Mouse (Mus musculus) kidney, embryonic 14.5 days (tissue): Measurements from ENCODE around the gene Ddx25. TPM values are rescaled to one million over a fixed set of nuclear protein-coding genes. Genes with fewer than 3 reads are reported as not detected.

Experiments
- ATAC-seq: fragments of 200-750 bp; cut with Nextera tagmentation; 2 replicates; pipeline ENCODE4 v1.8.0; 2017; ENCODE audit warnings: moderate number of reproducible peaks, mild to moderate bottlenecking, moderate TSS enrichment, moderate library complexity; ENCODE audit not compliant: low FRiP score, low TSS enrichment
- H3K27ac ChIP-seq: fragments of 300-500 bp; sonication (generic); 2 replicates; pipeline ENCODE4 v1.5.1; 2014; ENCODE audit warnings: low read depth, mild to moderate bottlenecking, low read length, moderate library complexity, mixed read lengths
- H3K27me3 ChIP-seq: fragments of 300-500 bp; sonication (generic); 2 replicates; pipeline ENCODE4 v1.6.1; 2014; ENCODE audit warnings: mild to moderate bottlenecking, low read length; ENCODE audit not compliant: control insufficient read depth, insufficient read depth
- H3K36me3 ChIP-seq: fragments of 300-500 bp; sonication (generic); 2 replicates; pipeline ENCODE4 v1.6.1; 2014; ENCODE audit warnings: low read length, mixed read lengths; ENCODE audit not compliant: control insufficient read depth, insufficient read depth
- H3K4me1 ChIP-seq: fragments of 300-500 bp; sonication (generic); 2 replicates; pipeline ENCODE4 v1.6.1; 2014; ENCODE audit warnings: low read length, mixed read lengths; ENCODE audit not compliant: control insufficient read depth, insufficient read depth
- H3K4me2 ChIP-seq: fragments of 300-500 bp; sonication (generic); replicated peaks from 2 replicates; pipeline ENCODE4 v1.6.1; 2014; ENCODE audit warnings: low read depth, mild to moderate bottlenecking, low read length
- H3K4me3 ChIP-seq: fragments of 300-500 bp; sonication (generic); 2 replicates; pipeline ENCODE4 v1.5.1; 2014; ENCODE audit warnings: mild to moderate bottlenecking, low read length
- H3K9ac ChIP-seq: fragments of 300-500 bp; sonication (generic); 2 replicates; pipeline ENCODE4 v1.6.1; 2014; ENCODE audit warnings: low read depth, mild to moderate bottlenecking, low read length, moderate library complexity
- H3K9me3 ChIP-seq: fragments of 300-500 bp; sonication (generic); 2 replicates; pipeline ENCODE4 v1.6.1; 2016; ENCODE audit warnings: low read length; ENCODE audit not compliant: control insufficient read depth
- WGBS: fragments of 180-500 bp; shearing (Covaris S2); extraction: QIAGEN DNeasy Blood & Tissue Kit; methylation state at CpG from one replicate; pipeline ENCODE4 v1.1.7; 2014; 5-methylcytosine and 5-hydroxymethylcytosine counted together
- polyA plus RNA-seq: library from polyadenylated mRNA; unstranded; fragments of >200 nt; fragmentation: Nextera tagmentation; extraction: Ambion mirVana; gene quantifications from 2 replicates; pipeline ENCODE4 v1.2.1, GENCODE M21; 2014

Gene Ddx25
- polyA plus RNA-seq, 1 experiment from 2014 or later: 2.8 TPM

- Histone ChIP-seq H3K36me3 (no peaks in the 10 kb centered on the region), H3K4me2 (no peak overlapping the region), H3K9ac (no peak overlapping the region), H3K27ac (no peak overlapping the region), H3K4me1 (no peaks in the 10 kb centered on the region), H3K27me3 (no peaks in the 10 kb centered on the region), H3K4me3 (no peak overlapping the region), H3K9me3 (no peaks in the 10 kb centered on the region)
- 80% methylated on average over 5 of the region's 5 CpGs for WGBS
- ATAC-seq: no peak
Measured at GRCm38 (mm10) chr9:35516182-35516581, 42.1 kb downstream of the Ddx25 start.

- Histone ChIP-seq H3K9ac (no peak overlapping the region), H3K36me3 (no peaks in the 10 kb centered on the region), H3K9me3 (no peaks in the 10 kb centered on the region), H3K27ac (no peak overlapping the region), H3K4me1 (no peaks in the 10 kb centered on the region), H3K4me3 (no peak overlapping the region), H3K27me3 (no peaks in the 10 kb centered on the region), H3K4me2 (no peak overlapping the region)
- ATAC-seq: no peak
- 79% methylated on average over 4 of the region's 4 CpGs for WGBS
Measured at GRCm38 (mm10) chr9:35513900-35514299, 44.4 kb downstream of the Ddx25 start.

- H3K9ac ChIP-seq: no peak overlapping the region
- H3K4me2 ChIP-seq: no peak overlapping the region
- no peaks in the 10 kb centered on the region for H3K9me3 ChIP-seq
- no peaks in the 10 kb centered on the region for H3K27me3 ChIP-seq
- H3K36me3 ChIP-seq: peaks cover 4% of the 10 kb centered on the region; the same call in 1 of the 2 replicates
- 47% methylated on average over 8 of the region's 8 CpGs for WGBS
- no peak overlapping the region for H3K4me3 ChIP-seq
- no peak for ATAC-seq
- H3K4me1 ChIP-seq: no peaks in the 10 kb centered on the region
- no peak overlapping the region for H3K27ac ChIP-seq
Measured at GRCm38 (mm10) chr9:35508234-35508633, 50.1 kb downstream of the Ddx25 start.

- 89% methylated on average over 10 of the region's 10 CpGs for WGBS
- Histone ChIP-seq H3K9me3 (no peaks in the 10 kb centered on the region), H3K27me3 (no peaks in the 10 kb centered on the region), H3K4me1 (no peaks in the 10 kb centered on the region), H3K27ac (no peak overlapping the region), H3K4me3 (no peak overlapping the region), H3K36me3 (peaks cover 19% of the 10 kb centered on the region; the same call in 1 of the 2 replicates), H3K4me2 (no peak overlapping the region), H3K9ac (no peak overlapping the region)
- no peak for ATAC-seq
Measured at GRCm38 (mm10) chr9:35502361-35503000, 55.8 kb downstream of the Ddx25 start.

- Histone ChIP-seq H3K4me3 (no peak overlapping the region), H3K9me3 (no peaks in the 10 kb centered on the region)
- WGBS: 85% methylated on average over 6 of the region's 6 CpGs
Measured at GRCm38 (mm10) chr9:35499946-35500345, 58.4 kb downstream of the Ddx25 start.

GRCm38 (mm10) chr9:35495471-35495870, 62.9 kb downstream of the Ddx25 start:
- no peak overlapping the region for H3K4me2 ChIP-seq
- H3K36me3 ChIP-seq: peaks cover 14% of the 10 kb centered on the region; the same call in 1 of the 2 replicates
- ATAC-seq: no peak
- no peak overlapping the region for H3K9ac ChIP-seq
- H3K4me1 ChIP-seq: no peaks in the 10 kb centered on the region
- no peaks in the 10 kb centered on the region for H3K9me3 ChIP-seq
- H3K4me3 ChIP-seq: no peak overlapping the region
- WGBS: 54% methylated on average over 3 of the region's 3 CpGs
- H3K27ac ChIP-seq: no peak overlapping the region
- H3K27me3 ChIP-seq: no peaks in the 10 kb centered on the region

More at GRCm38 (mm10) chr9:35499946-35500345, 58.4 kb downstream of the Ddx25 start:
- no peaks in the 10 kb centered on the region for H3K27me3 ChIP-seq
- no peak for ATAC-seq
- H3K4me1 ChIP-seq: no peaks in the 10 kb centered on the region
- no peak overlapping the region for H3K9ac ChIP-seq
- H3K27ac ChIP-seq: no peak overlapping the region
- H3K4me2 ChIP-seq: no peak overlapping the region
- peaks cover 22% of the 10 kb centered on the region; the same call in 1 of the 2 replicates for H3K36me3 ChIP-seq

- ATAC-seq: peak; percentile 76; the same call in 1 of the 2 replicates
- H3K27me3 ChIP-seq: no peaks in the 10 kb centered on the region
- WGBS: 13% methylated on average over 4 of the region's 4 CpGs
- no peaks in the 10 kb centered on the region for H3K9me3 ChIP-seq
- H3K4me2 ChIP-seq: no peak overlapping the region
- no peaks in the 10 kb centered on the region for H3K4me1 ChIP-seq
- H3K36me3 ChIP-seq: peaks cover 14% of the 10 kb centered on the region; the same call in 1 of the 2 replicates
- no peak overlapping the region for H3K9ac ChIP-seq
- H3K4me3 ChIP-seq: no peak overlapping the region
- H3K27ac ChIP-seq: no peak overlapping the region
Measured at GRCm38 (mm10) chr9:35494937-35495336, 63.4 kb downstream of the Ddx25 start.

- Histone ChIP-seq H3K9ac (no peak overlapping the region), H3K36me3 (peaks cover 21% of the 10 kb centered on the region; the same call in 1 of the 2 replicates), H3K4me3 (no peak overlapping the region), H3K27ac (no peak overlapping the region), H3K4me1 (no peaks in the 10 kb centered on the region), H3K9me3 (no peaks in the 10 kb centered on the region), H3K4me2 (no peak overlapping the region), H3K27me3 (no peaks in the 10 kb centered on the region)
- 35% methylated on average over 4 of the region's 4 CpGs for WGBS
- no peak for ATAC-seq
Measured at GRCm38 (mm10) chr9:35493733-35494092, 64.6 kb downstream of the Ddx25 start.

- WGBS: 37% methylated on average over 7 of the region's 7 CpGs
- Histone ChIP-seq H3K27ac (no peak overlapping the region), H3K4me3 (no peak overlapping the region), H3K9ac (no peak overlapping the region), H3K4me1 (no peaks in the 10 kb centered on the region), H3K4me2 (no peak overlapping the region), H3K9me3 (no peaks in the 10 kb centered on the region), H3K36me3 (peaks cover 16% of the 10 kb centered on the region; the same call in 1 of the 2 replicates), H3K27me3 (no peaks in the 10 kb centered on the region)
- peak; percentile 84; the same call in 1 of the 2 replicates for ATAC-seq
Measured at GRCm38 (mm10) chr9:35493033-35493732, 65.1 kb downstream of the Ddx25 start.
